Mouse (Mus musculus) forebrain, postnatal 0 days (tissue): ENCODE measurements around the gene Hao2. TPM values are rescaled to one million over a fixed set of nuclear protein-coding genes. Genes with fewer than 3 reads are reported as not detected.
A peak's percentile ranks its signal among the peaks of the same experiment; 100 is the strongest.

ENCODE experiments used
- ATAC-seq: fragments of 200-750 bp; cut with Nextera tagmentation; 2 replicates; pipeline ENCODE4 v1.8.0; 2017; ENCODE audit warnings: mild to moderate bottlenecking, moderate library complexity
- DNase-seq: peaks from one replicate; pipeline ENCODE4 v3.0.0-alpha.2; 2015
- H3K27ac ChIP-seq: fragments of 300-500 bp; sonication (generic); 2 replicates; pipeline ENCODE4 v1.5.1; 2014; ENCODE audit warnings: low read depth, mild to moderate bottlenecking, antibody characterized with exemption, low read length, moderate library complexity, mixed read lengths
- H3K27me3 ChIP-seq: fragments of 300-500 bp; sonication (generic); 2 replicates; pipeline ENCODE4 v1.6.1; 2014; ENCODE audit warnings: mild to moderate bottlenecking, low read length, mixed read lengths; ENCODE audit not compliant: insufficient read depth
- H3K36me3 ChIP-seq: fragments of 300-500 bp; sonication (generic); 2 replicates; pipeline ENCODE4 v1.6.1; 2014; ENCODE audit warnings: mild to moderate bottlenecking, moderate library complexity; ENCODE audit not compliant: insufficient read depth
- H3K4me1 ChIP-seq: fragments of 300-500 bp; sonication (generic); 2 replicates; pipeline ENCODE4 v1.6.1; 2014; ENCODE audit warnings: antibody characterized with exemption; ENCODE audit not compliant: insufficient read depth
- H3K4me2 ChIP-seq: fragments of 300-500 bp; sonication (generic); 2 replicates; pipeline ENCODE4 v1.6.1; 2014; ENCODE audit warnings: low read depth, mild to moderate bottlenecking, moderate library complexity
- H3K4me3 ChIP-seq: fragments of 300-500 bp; sonication (generic); 2 replicates; pipeline ENCODE4 v1.5.1; 2014; ENCODE audit warnings: low read depth, low read length, mixed read lengths
- H3K9ac ChIP-seq: fragments of 300-500 bp; sonication (generic); 2 replicates; pipeline ENCODE4 v1.6.1; 2014; ENCODE audit warnings: mild to moderate bottlenecking
- H3K9me3 ChIP-seq: fragments of 300-500 bp; sonication (generic); 2 replicates; pipeline ENCODE4 v1.6.1; 2016; ENCODE audit warnings: low read length
- CTCF ChIP-seq: sonication (generic); IDR thresholded peaks from 2 replicates; pipeline ENCODE4 v1.5.1; 2016; ENCODE audit warnings: antibody characterized with exemption, control low read depth, low read depth
- WGBS: fragments of 180-500 bp; shearing (Covaris S2); extraction: QIAGEN DNeasy Blood & Tissue Kit; methylation state at CpG from one replicate; pipeline ENCODE4 v1.1.7; 2014; 5-methylcytosine and 5-hydroxymethylcytosine counted together
- polyA plus RNA-seq: library from polyadenylated mRNA; unstranded; fragments of >200 nt; fragmentation: Nextera tagmentation; extraction: Ambion mirVana; gene quantifications from 2 replicates; pipeline ENCODE4 v1.2.1, GENCODE M21; 2015
- total RNA-seq: library from RNA; depleted of rRNA; stranded (reverse); fragments of >200 nt; gene quantifications from 2 replicates; pipeline ENCODE4 v1.2.3, GENCODE M21; 2014; rRNA removed

Hao2 gene
- total RNA-seq (not detected in 2 replicates), polyA plus RNA-seq (not detected in 2 replicates)

DNA sequence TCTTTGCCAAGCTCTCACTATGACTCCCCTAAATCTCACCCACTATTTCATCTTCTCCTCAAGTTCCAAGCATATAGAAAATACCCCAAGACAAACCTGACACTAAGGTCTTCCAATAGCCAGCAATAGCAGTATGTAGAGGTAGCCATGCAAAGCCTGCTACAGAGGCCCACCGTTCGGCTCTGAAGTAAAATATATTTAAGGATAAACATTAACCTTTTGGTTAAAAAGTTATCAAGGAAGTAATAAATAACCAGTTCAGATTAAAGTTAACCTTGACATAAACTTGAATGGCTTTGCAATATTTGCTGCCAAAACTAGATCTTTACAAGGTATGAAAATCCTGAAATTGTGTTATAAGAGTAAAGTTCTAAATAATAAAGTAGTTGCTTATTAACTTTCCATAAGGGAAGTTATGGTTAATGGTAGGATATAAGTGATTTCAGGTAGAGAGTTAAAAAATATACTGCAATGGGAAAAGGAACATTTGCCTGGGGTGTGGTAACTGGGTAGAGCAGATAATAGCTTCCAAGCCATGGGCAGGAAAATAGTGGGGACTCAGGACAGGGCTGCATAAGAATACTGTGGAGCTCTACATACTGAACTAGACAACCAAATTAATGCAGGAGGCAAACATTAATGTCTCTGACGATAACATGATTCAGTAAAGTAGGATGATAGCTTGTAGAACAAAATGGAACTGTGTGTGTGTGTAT lies at the start of gene Hao2:
TSS of gene Hao2 (minus strand) at position 183 of the 716 bp plus-strand sequence.
- DNase-seq (no peak), ATAC-seq (no peak)
- H3K27ac ChIP-seq = no peak within 1 kb of the TSS
- no peaks in the 10 kb centered on the region for H3K36me3 ChIP-seq
- H3K4me1 ChIP-seq = no peaks in the 10 kb centered on the region
- TF ChIP-seq CTCF = no peak
- H3K4me3 ChIP-seq = no peak within 1 kb of the TSS
- 90% methylated on average over 3 of the region's 3 CpGs for WGBS
- H3K9ac ChIP-seq = no peak within 1 kb of the TSS
- no peak within 1 kb of the TSS for H3K4me2 ChIP-seq
- no peaks in the 10 kb centered on the region for H3K9me3 ChIP-seq
- H3K27me3 ChIP-seq = no peaks in the 10 kb centered on the region

DNA sequence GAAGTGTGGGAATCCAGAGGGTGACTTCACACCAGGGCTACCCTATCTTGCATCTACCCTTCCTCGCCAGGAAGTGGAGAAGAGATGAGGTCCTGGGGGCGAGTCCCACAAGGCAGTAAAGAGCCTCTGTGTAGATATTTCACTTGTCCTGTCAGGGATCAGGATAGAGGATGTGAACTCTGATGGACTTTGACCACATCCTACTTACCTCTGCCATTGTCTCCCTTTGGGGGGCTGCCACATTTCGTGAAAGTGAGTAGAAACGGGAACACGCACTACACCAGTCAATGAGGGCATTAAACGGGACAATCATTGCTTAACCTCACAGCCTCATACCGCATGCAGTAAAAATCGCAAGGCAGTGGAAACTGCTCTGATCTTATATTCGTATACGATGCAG lies 48.6 kb upstream of the Hao2 start:
- TF ChIP-seq CTCF = no peak
- Histone ChIP-seq H3K9me3 (no peaks in the 10 kb centered on the region), H3K4me2 (peak overlapping the region; percentile 63), H3K27ac (no peak overlapping the region), H3K4me1 (peaks cover 4% of the 10 kb centered on the region; the same call in 1 of the 2 replicates), H3K9ac (peak overlapping the region; percentile 41), H3K36me3 (no peaks in the 10 kb centered on the region), H3K4me3 (peak overlapping the region; percentile 32), H3K27me3 (no peaks in the 10 kb centered on the region)
- ATAC-seq = peak; percentile 15; the same call in 1 of the 2 replicates
- DNase-seq = peak; percentile 8
- 45% methylated on average over 10 of the region's 10 CpGs for whole genome bisulfite sequencing

DNA sequence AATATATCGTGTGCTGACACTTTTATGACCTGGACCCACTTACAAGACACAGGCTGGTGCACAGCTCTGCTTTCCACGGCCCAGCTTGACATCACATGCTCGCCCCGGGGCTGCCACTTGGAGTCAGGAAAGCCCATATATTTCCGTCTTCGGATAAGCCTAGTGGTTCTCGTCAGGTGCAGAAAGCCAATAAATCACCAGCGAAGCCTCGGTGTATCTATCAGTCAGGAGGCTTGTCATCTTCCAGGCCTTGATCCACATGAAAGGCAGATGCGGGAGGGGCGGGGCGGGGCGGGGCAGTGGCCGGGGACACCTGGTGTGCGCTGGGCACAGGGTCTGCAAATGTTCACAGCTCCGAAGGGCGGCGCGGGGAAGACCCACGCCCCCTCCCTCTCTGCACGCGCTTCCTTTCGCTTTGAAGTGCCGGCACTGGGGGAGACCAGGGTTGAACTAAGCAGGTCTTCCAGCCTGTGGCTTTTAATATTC lies 48.1 kb upstream of the Hao2 start:
- Histone ChIP-seq H3K9me3 (no peaks in the 10 kb centered on the region), H3K27ac (no peak overlapping the region), H3K4me2 (peak overlapping the region; percentile 63), H3K4me3 (peak overlapping the region; percentile 32), H3K27me3 (no peaks in the 10 kb centered on the region), H3K4me1 (peaks cover 4% of the 10 kb centered on the region; the same call in 1 of the 2 replicates), H3K36me3 (no peaks in the 10 kb centered on the region), H3K9ac (peak overlapping the region; percentile 41)
- WGBS = 16% methylated on average over 24 of the region's 24 CpGs
- ATAC-seq = peak; percentile 76
- DNase-seq = peak; percentile 10
- peak; percentile 12; the same call in 1 of the 2 replicates for TF ChIP-seq CTCF

DNA sequence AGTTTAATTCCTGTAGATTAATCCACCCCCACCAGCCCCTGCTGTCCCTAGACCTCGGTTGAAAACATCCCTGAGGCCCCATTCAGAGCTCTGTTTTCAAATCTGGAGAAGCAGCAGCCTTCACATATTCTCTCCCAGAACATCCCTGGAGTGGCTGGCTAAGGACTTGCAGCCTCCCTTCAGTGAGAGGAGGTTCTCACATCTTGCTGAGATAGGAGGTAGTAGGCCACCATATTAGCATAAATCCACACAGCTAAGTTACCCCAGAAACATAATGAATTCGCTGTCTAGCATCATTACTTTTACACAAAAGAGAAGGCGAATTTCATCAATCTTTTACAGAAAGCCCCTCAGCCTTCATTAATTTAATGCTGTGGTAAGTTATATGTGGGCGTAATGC lies 47.2 kb upstream of the Hao2 start:
- Histone ChIP-seq H3K4me3 (no peak overlapping the region), H3K9ac (no peak overlapping the region), H3K4me2 (no peak overlapping the region), H3K9me3 (no peaks in the 10 kb centered on the region), H3K36me3 (no peaks in the 10 kb centered on the region), H3K4me1 (peaks cover 4% of the 10 kb centered on the region; the same call in 1 of the 2 replicates), H3K27me3 (no peaks in the 10 kb centered on the region), H3K27ac (no peak overlapping the region)
- ATAC-seq (no peak), DNase-seq (no peak)
- 58% methylated on average over 4 of the region's 4 CpGs for WGBS
- TF ChIP-seq CTCF = no peak

DNA sequence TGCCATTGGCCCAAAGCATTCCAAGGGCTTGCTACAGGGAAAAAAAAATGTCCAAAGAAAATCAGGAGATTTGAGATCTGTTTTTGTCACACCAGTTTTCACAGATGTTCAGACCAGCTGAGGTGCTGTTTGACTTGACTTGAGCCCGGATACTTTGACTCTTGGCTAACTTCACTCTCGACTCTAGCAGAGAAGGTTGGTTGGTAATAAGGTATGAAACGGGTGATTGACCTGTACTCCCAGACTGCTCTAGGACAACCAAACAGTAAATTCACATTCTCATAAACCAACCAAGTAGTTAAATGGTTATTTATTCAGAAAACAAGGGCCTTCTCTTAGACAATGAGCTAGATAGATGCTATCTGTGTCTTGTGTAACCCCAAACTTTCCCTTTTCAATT lies 43.4 kb upstream of the Hao2 start:
- Histone ChIP-seq H3K9ac (no peak overlapping the region), H3K27ac (no peak overlapping the region), H3K4me2 (no peak overlapping the region), H3K9me3 (no peaks in the 10 kb centered on the region), H3K4me1 (peaks cover under 1% of the 10 kb centered on the region; the same call in 1 of the 2 replicates), H3K36me3 (no peaks in the 10 kb centered on the region), H3K27me3 (no peaks in the 10 kb centered on the region), H3K4me3 (no peak overlapping the region)
- TF ChIP-seq CTCF = no peak
- ATAC-seq = no peak
- DNase-seq = no peak
- 91% methylated on average over 3 of the region's 3 CpGs for WGBS

DNA sequence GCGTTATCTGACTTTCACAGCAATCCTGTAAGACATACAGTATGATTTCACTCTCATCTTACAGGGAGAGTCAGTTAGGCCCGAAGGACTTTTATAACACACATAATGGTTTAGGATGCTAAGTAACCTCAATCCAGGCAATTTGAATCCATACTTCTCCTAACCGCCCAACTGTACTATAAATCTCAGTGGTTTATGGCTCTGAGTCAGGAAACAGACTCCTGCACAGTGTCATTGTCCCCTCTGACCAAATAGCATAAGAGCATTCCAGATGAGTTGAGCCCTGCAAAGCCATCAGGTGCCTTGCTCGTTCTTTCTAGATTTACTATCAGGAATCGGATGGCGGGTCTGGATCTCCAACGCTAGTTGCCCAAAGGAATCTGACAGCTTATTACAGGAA lies 41.6 kb upstream of the Hao2 start:
- no peak for ATAC-seq
- WGBS = 95% methylated on average over 7 of the region's 7 CpGs

DNA sequence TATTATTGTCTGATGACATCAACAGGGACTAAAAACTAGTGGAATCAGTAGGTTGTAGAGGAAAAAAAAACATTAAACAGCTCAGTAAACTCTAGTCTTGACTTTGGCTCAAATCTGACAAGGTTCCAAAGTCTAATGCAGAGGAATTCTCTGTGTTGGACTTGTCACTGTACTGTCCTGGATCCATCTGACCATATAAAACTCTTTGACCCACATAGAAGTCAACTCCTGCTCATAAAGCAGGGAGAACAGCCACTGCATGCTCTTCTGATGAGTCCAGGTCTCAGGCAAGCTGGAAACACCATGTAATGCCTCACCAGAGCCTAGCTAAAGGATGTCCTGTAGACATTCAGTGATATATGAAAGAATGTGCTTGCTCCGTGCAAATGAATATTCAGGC lies 41.0 kb upstream of the Hao2 start:
- H3K36me3 ChIP-seq = no peaks in the 10 kb centered on the region
- H3K27me3 ChIP-seq = no peaks in the 10 kb centered on the region
- no peak for TF ChIP-seq CTCF
- no peak for ATAC-seq
- no peak overlapping the region for H3K9ac ChIP-seq
- no peak overlapping the region for H3K4me2 ChIP-seq
- H3K9me3 ChIP-seq = no peaks in the 10 kb centered on the region
- 86% methylated on average over 1 of the region's 1 CpGs for WGBS
- H3K4me3 ChIP-seq = no peak overlapping the region
- H3K4me1 ChIP-seq = no peaks in the 10 kb centered on the region
- no peak overlapping the region for H3K27ac ChIP-seq
- no peak for DNase-seq

More for the DNA sequence above, 41.6 kb upstream of the Hao2 start:
- Histone ChIP-seq H3K4me2 (no peak overlapping the region), H3K36me3 (no peaks in the 10 kb centered on the region), H3K4me3 (no peak overlapping the region), H3K4me1 (no peaks in the 10 kb centered on the region), H3K27ac (no peak overlapping the region), H3K9me3 (no peaks in the 10 kb centered on the region), H3K27me3 (no peaks in the 10 kb centered on the region), H3K9ac (no peak overlapping the region)
- no peak for TF ChIP-seq CTCF
- DNase-seq = no peak
